Mouse (Mus musculus) myocyte (in vitro differentiated cells): ENCODE results near the gene Glg1. TPM values are rescaled to one million over a fixed set of nuclear protein-coding genes. Genes with fewer than 3 reads are reported as not detected.

Source experiments
- H3K27me3 ChIP-seq: one replicate; pipeline ENCODE4 v1.6.1; 2011; ENCODE audit not compliant: control insufficient read depth, insufficient read depth, insufficient read length
- H3K36me3 ChIP-seq: one replicate; pipeline ENCODE4 v1.6.1; 2011; ENCODE audit not compliant: control insufficient read depth, insufficient read depth
- H3K4me2 ChIP-seq: one replicate; pipeline ENCODE4 v1.6.1; 2011; ENCODE audit warnings: low read depth, control low read depth
- H3K4me3 ChIP-seq: one replicate; pipeline ENCODE4 v1.5.1; 2011; ENCODE audit warnings: mild to moderate bottlenecking, control low read depth, moderate library complexity
- H3K79me2 ChIP-seq: one replicate; pipeline ENCODE4 v1.6.1; 2011; ENCODE audit not compliant: control insufficient read depth, insufficient read depth
- H3ac ChIP-seq: one replicate; pipeline ENCODE4 v1.6.1; 2011; ENCODE audit not compliant: control insufficient read depth, insufficient read length
- CEBPB ChIP-seq: IDR thresholded peaks from 2 replicates; pipeline ENCODE4 v1.6.1; 2011; ENCODE audit warnings: mild to moderate bottlenecking, moderate library complexity; ENCODE audit not compliant: poor library complexity, insufficient read depth, severe bottlenecking
- E2F4 ChIP-seq: IDR thresholded peaks from one replicate; pipeline ENCODE4 v1.6.1; 2011; ENCODE audit warnings: mild to moderate bottlenecking, control low read depth, moderate library complexity; ENCODE audit not compliant: insufficient read depth
- MAX ChIP-seq: IDR thresholded peaks from one replicate; pipeline ENCODE4 v1.6.1; 2011; ENCODE audit warnings: low read depth, mild to moderate bottlenecking, control low read depth
- MYOD1 ChIP-seq, 3 experiments: IDR thresholded peaks; one replicate each; pipeline ENCODE4 v1.6.1; 2011; ENCODE audit warnings: control low read depth in 2 of 3, low read depth in 2 of 3, mild to moderate bottlenecking in 2 of 3, moderate library complexity in 1 of 3; ENCODE audit not compliant: insufficient read length in 2 of 3, control insufficient read depth in 1 of 3
- MYOG ChIP-seq, 3 experiments: IDR thresholded peaks; one replicate each; pipeline ENCODE4 v1.6.1; 2011; ENCODE audit warnings: control low read depth in 2 of 3, low read depth in 2 of 3, mild to moderate bottlenecking in 2 of 3; ENCODE audit not compliant: insufficient read length in 2 of 3, control insufficient read depth in 1 of 3, insufficient read depth in 1 of 3
- POLR2A ChIP-seq: IDR thresholded peaks from one replicate; pipeline ENCODE4 v1.6.1; 2011; ENCODE audit warnings: low read depth, mild to moderate bottlenecking, control low read depth, moderate library complexity; ENCODE audit not compliant: insufficient read length
- POLR2AphosphoS2 ChIP-seq: IDR thresholded peaks from one replicate; pipeline ENCODE4 v1.6.1; 2011; ENCODE audit warnings: low read depth, control low read depth; ENCODE audit not compliant: insufficient read length
- REST ChIP-seq: IDR thresholded peaks from one replicate; pipeline ENCODE4 v1.6.1; 2011; ENCODE audit warnings: mild to moderate bottlenecking, control low read depth, moderate library complexity; ENCODE audit not compliant: insufficient read depth, insufficient read length
- SRF ChIP-seq: IDR thresholded peaks from one replicate; pipeline ENCODE4 v1.6.1; 2011; ENCODE audit warnings: low read depth; ENCODE audit not compliant: control insufficient read depth, insufficient read length
- TCF12 ChIP-seq: IDR thresholded peaks from one replicate; pipeline ENCODE4 v1.6.1; 2011; ENCODE audit warnings: mild to moderate bottlenecking, control low read depth; ENCODE audit not compliant: poor library complexity, insufficient read depth, severe bottlenecking
- TCF3 ChIP-seq: IDR thresholded peaks from one replicate; pipeline ENCODE4 v1.6.1; 2011; ENCODE audit warnings: low read depth, control low read depth; ENCODE audit not compliant: insufficient read length
- USF1 ChIP-seq: IDR thresholded peaks from one replicate; pipeline ENCODE4 v1.6.1; 2011; ENCODE audit warnings: low read depth, mild to moderate bottlenecking, control low read depth, moderate library complexity
- polyA plus RNA-seq: library from polyadenylated mRNA; unstranded; fragments of >200 nt; fragmentation: generic; extraction: Trizol; gene quantifications from one replicate; pipeline ENCODE4 v1.2.1, GENCODE M21; 2012; ENCODE audit warnings: missing spikeins

Gene Glg1
- polyA plus RNA-seq, 1 experiment = 39.1 TPM

DNA sequence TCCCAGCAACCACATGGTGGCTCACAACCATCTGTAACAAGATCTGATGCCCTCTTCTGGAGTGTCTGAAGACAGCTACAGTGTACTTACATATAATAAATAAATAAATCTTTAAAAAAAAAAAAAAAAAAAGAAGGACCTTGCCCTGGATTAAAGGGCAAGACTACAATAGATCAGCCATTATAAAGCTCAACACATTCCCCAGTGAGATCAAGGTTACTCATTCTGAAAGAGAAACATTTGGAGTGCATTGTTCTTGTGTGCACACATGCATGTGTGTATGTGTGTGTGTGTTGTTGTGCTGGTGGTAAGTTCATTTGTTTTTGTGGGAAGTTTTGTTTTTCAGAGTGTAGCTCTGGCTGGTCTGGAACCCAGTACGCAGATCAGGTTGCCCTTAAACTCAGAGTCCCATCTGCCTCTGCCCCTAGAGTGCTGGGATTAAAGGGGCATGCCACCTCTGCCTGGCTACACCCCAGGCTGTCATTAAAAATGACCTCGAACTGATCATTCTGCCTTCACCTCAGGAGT, 5.7 kb upstream of the Glg1 start:
- no peak overlapping the region for H3K4me2 ChIP-seq
- TF ChIP-seq E2F4 = no peak
- TF ChIP-seq MAX = no peak
- TF ChIP-seq MYOG (IDR thresholded peaks at IDR 0.05; ENCODE audit: control insufficient read depth in 1 of 3, insufficient read depth in 1 of 3, insufficient read length in 2 of 3, low read depth in 2 of 3) = no peak
- no peak for TF ChIP-seq POLR2AphosphoS2
- TF ChIP-seq TCF12 = no peak
- TF ChIP-seq MYOD1 (IDR thresholded peaks at IDR 0.05; ENCODE audit: control insufficient read depth in 1 of 3, insufficient read length in 2 of 3, low read depth in 2 of 3) = no peak
- TF ChIP-seq SRF = no peak
- TF ChIP-seq POLR2A = no peak
- no peak for TF ChIP-seq REST
- no peak for TF ChIP-seq TCF3
- TF ChIP-seq USF1 = no peak
- TF ChIP-seq CEBPB = no peak
- no peaks in the 10 kb centered on the region for H3K79me2 ChIP-seq
- H3ac ChIP-seq = no peak overlapping the region
- H3K4me3 ChIP-seq = no peak overlapping the region
- H3K27me3 ChIP-seq = no peaks in the 10 kb centered on the region
- H3K36me3 ChIP-seq = no peaks in the 10 kb centered on the region

GRCm38 (mm10) chr8:111261981-111262381, 3.0 kb upstream of the Glg1 start:
- H3K36me3 ChIP-seq = no peaks in the 10 kb centered on the region
- no peak overlapping the region for H3K4me3 ChIP-seq
- no peak overlapping the region for H3K4me2 ChIP-seq
- H3ac ChIP-seq = no peak overlapping the region
- peaks cover 15% of the 10 kb centered on the region for H3K79me2 ChIP-seq
- H3K27me3 ChIP-seq = no peaks in the 10 kb centered on the region
- TF ChIP-seq MYOD1 (IDR thresholded peaks at IDR 0.05; ENCODE audit: control insufficient read depth in 1 of 3, insufficient read length in 2 of 3, low read depth in 2 of 3) = peak in 1 of 3 experiments; percentile 24
- TF ChIP-seq MYOG (IDR thresholded peaks at IDR 0.05; ENCODE audit: control insufficient read depth in 1 of 3, insufficient read depth in 1 of 3, insufficient read length in 2 of 3, low read depth in 2 of 3) = peak in 1 of 3 experiments; percentile 28
- TF ChIP-seq POLR2AphosphoS2 = no peak

DNA sequence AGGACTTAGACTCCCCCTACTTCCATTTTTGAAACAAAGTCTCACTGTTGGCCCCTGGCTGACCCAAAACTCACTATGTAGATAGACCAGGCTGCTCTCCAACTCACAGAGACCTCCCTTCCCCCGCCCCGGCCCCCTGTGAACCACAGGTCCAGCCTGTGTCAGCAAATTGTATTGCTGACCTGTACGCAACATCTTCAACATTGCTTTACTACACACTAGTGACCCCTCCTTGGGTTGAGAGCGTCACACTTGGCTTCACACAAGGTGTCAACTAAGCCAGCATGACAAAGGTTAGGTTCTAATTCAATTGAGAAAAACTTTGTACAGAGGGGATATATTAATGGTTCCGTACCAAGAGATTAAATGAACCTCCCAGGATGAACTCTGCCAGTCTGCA, 1.2 kb upstream of the Glg1 start:
- H3K27me3 ChIP-seq = no peaks in the 10 kb centered on the region
- peaks cover 31% of the 10 kb centered on the region for H3K79me2 ChIP-seq
- H3K4me3 ChIP-seq = peak overlapping the region; percentile 76
- no peak overlapping the region for H3ac ChIP-seq
- TF ChIP-seq USF1 (no peak), MYOD1 (IDR thresholded peaks at IDR 0.05; ENCODE audit: control insufficient read depth in 1 of 3, insufficient read length in 2 of 3, low read depth in 2 of 3) (no peak), SRF (no peak), MYOG (IDR thresholded peaks at IDR 0.05; ENCODE audit: control insufficient read depth in 1 of 3, insufficient read depth in 1 of 3, insufficient read length in 2 of 3, low read depth in 2 of 3) (no peak), REST (no peak), POLR2AphosphoS2 (no peak), MAX (no peak), TCF3 (no peak), CEBPB (no peak), POLR2A (no peak), E2F4 (no peak), TCF12 (no peak)
- H3K36me3 ChIP-seq = no peaks in the 10 kb centered on the region
- H3K4me2 ChIP-seq = no peak overlapping the region

DNA sequence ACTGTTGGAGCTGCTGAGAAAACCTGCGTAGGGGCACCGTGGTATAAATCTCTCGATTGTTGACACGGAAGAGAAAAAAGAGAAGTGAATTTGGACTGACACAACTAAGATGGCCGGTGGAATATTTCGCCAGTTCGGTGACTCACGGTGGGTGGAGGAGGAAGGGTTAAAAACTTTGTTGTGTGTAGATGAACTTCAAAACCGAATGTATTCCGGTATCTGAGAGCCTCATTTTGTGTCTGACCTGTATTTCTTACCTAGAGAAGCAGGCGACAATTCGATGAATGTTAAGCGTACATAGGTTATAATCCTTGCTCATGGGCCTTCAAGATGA, 359 bp upstream of the Glg1 start:
- H3K4me2 ChIP-seq = peak overlapping the region; percentile 88
- H3K36me3 ChIP-seq = no peaks in the 10 kb centered on the region
- no peak for TF ChIP-seq MAX
- no peaks in the 10 kb centered on the region for H3K27me3 ChIP-seq
- peaks cover 38% of the 10 kb centered on the region for H3K79me2 ChIP-seq
- H3K4me3 ChIP-seq = peak overlapping the region; percentile 76
- H3ac ChIP-seq = peak overlapping the region; percentile 51

GRCm38 (mm10) chr8:111258010-111258630, 896 bp downstream of the Glg1 start:
- Histone ChIP-seq H3ac (peak overlapping the region; percentile 51), H3K36me3 (no peaks in the 10 kb centered on the region), H3K4me2 (peak overlapping the region; percentile 75), H3K79me2 (peaks cover 51% of the 10 kb centered on the region), H3K27me3 (no peaks in the 10 kb centered on the region), H3K4me3 (peak overlapping the region; percentile 76)
- TF ChIP-seq SRF = no peak
- TF ChIP-seq POLR2A = no peak
- no peak for TF ChIP-seq CEBPB
